Mouse (Mus musculus) CH12.LX (cell line): ENCODE measurements around the gene Lrig1. TPM values are rescaled to one million over a fixed set of nuclear protein-coding genes. Genes with fewer than 3 reads are reported as not detected.

Experiments
- DNase-seq: peaks from one replicate; pipeline ENCODE4 v3.0.0-alpha.2; 2013; ENCODE audit errors: extremely low read depth
- H3K27ac ChIP-seq: 2 replicates; pipeline ENCODE4 v1.5.1; 2012; ENCODE audit warnings: low read depth, mild to moderate bottlenecking, control low read depth, moderate library complexity; ENCODE audit not compliant: insufficient read depth
- H3K27me3 ChIP-seq: replicated peaks from 2 replicates; pipeline ENCODE3; 2012; ENCODE audit warnings: inconsistent platforms
- H3K36me3 ChIP-seq, 2 experiments: replicated peaks in 1 of 2; 2 replicates each; pipeline versions ENCODE3 to v1.6.1; 2012; ENCODE audit warnings: inconsistent platforms in 1 of 2, low read length in 1 of 2, mild to moderate bottlenecking in 1 of 2, mixed read lengths in 1 of 2, moderate library complexity in 1 of 2; ENCODE audit not compliant: control insufficient read depth in 1 of 2, insufficient read depth in 1 of 2
- H3K4me1 ChIP-seq, 2 experiments: 2 replicates each; pipeline ENCODE4 v1.6.1; 2012; ENCODE audit warnings: inconsistent platforms in 1 of 2, moderate library complexity in 1 of 2; ENCODE audit not compliant: insufficient read depth in 2 of 2, control insufficient read depth in 1 of 2
- H3K4me2 ChIP-seq: 2 replicates; pipeline ENCODE4 v1.6.1; 2012; ENCODE audit warnings: low read depth, mild to moderate bottlenecking, control low read depth; ENCODE audit not compliant: poor library complexity, insufficient read depth, severe bottlenecking
- H3K4me3 ChIP-seq, 3 experiments: fragments of 150-350 bp in 1 of 3; sonication (generic) in 1 of 3; replicated peaks in 1 of 3; 2 replicates each; pipeline versions ENCODE3 to v1.5.1; 2011 to 2012; ENCODE audit warnings: low read depth in 2 of 3, low read length in 2 of 3, mild to moderate bottlenecking in 2 of 3, moderate library complexity in 2 of 3, control low read depth in 1 of 3, improper control_type of control experiment in 1 of 3, inconsistent platforms in 1 of 3, mixed read lengths in 1 of 3; ENCODE audit not compliant: poor library complexity in 1 of 3
- H3K79me2 ChIP-seq: replicated peaks from 2 replicates; pipeline ENCODE4 v1.6.1; 2012; ENCODE audit warnings: mild to moderate bottlenecking, moderate library complexity; ENCODE audit not compliant: control insufficient read depth, poor library complexity, insufficient read depth, severe bottlenecking; ENCODE audit errors: extremely low read depth
- H3K9ac ChIP-seq: 2 replicates; pipeline ENCODE4 v1.6.1; 2012; ENCODE audit warnings: low read depth, mild to moderate bottlenecking, control low read depth, moderate library complexity; ENCODE audit not compliant: insufficient read depth
- H3K9me3 ChIP-seq: replicated peaks from 2 replicates; pipeline ENCODE3; 2012; ENCODE audit warnings: low read length, inconsistent platforms, mixed read lengths
- BHLHE40 ChIP-seq: IDR thresholded peaks from 2 replicates; pipeline ENCODE4 v1.6.1; 2011; ENCODE audit warnings: mild to moderate bottlenecking, low read depth, low read length, improper control_type of control experiment
- CHD1 ChIP-seq: IDR thresholded peaks from 2 replicates; pipeline ENCODE4 v1.6.1; 2012; ENCODE audit warnings: low read depth, low read length, improper control_type of control experiment, inconsistent platforms
- E2F4 ChIP-seq: IDR thresholded peaks from 2 replicates; pipeline ENCODE4 v1.6.1; 2011; ENCODE audit warnings: low read depth, low read length, improper control_type of control experiment; ENCODE audit not compliant: insufficient replicate concordance
- ETS1 ChIP-seq: conservative IDR thresholded peaks from 2 replicates; pipeline ENCODE4 v1.6.1; 2012; ENCODE audit warnings: low read depth, mild to moderate bottlenecking, inconsistent platforms, low read length, improper control_type of control experiment, moderate library complexity
- HCFC1 ChIP-seq: IDR thresholded peaks from 2 replicates; pipeline ENCODE4 v1.6.1; 2012; ENCODE audit warnings: low read depth, mild to moderate bottlenecking, inconsistent platforms, low read length, improper control_type of control experiment
- IRF4 ChIP-seq: IDR thresholded peaks from 2 replicates; pipeline ENCODE4 v1.6.1; 2014; ENCODE audit warnings: low read depth, mild to moderate bottlenecking, inconsistent platforms, low read length, improper control_type of control experiment
- JUN ChIP-seq: IDR thresholded peaks from 2 replicates; pipeline ENCODE4 v1.6.1; 2011; ENCODE audit warnings: low read depth, mild to moderate bottlenecking, low read length, improper control_type of control experiment, moderate library complexity; ENCODE audit not compliant: insufficient read depth
- KAT2A ChIP-seq: IDR thresholded peaks from 2 replicates; pipeline ENCODE4 v1.6.1; 2012; ENCODE audit warnings: low read length, improper control_type of control experiment, inconsistent platforms; ENCODE audit not compliant: insufficient replicate concordance
- MAFK ChIP-seq: IDR thresholded peaks from 2 replicates; pipeline ENCODE4 v1.6.1; 2011; ENCODE audit warnings: low read length, improper control_type of control experiment; ENCODE audit not compliant: insufficient replicate concordance
- MAX ChIP-seq: IDR thresholded peaks from 2 replicates; pipeline ENCODE4 v1.6.1; 2011; ENCODE audit warnings: low read length, improper control_type of control experiment
- MAZ ChIP-seq: IDR thresholded peaks from 2 replicates; pipeline ENCODE4 v1.6.1; 2012; ENCODE audit warnings: low read depth, mild to moderate bottlenecking, inconsistent platforms, low read length, improper control_type of control experiment, moderate library complexity
- MEF2A ChIP-seq: IDR thresholded peaks from 2 replicates; pipeline ENCODE4 v1.6.1; 2014; ENCODE audit warnings: low read depth, mild to moderate bottlenecking, inconsistent platforms, low read length, improper control_type of control experiment, borderline replicate concordance
- MYC ChIP-seq: IDR thresholded peaks from 2 replicates; pipeline ENCODE4 v1.6.1; 2011; ENCODE audit warnings: low read depth, mild to moderate bottlenecking, improper control_type of control experiment, low read length
- NRF1 ChIP-seq: IDR thresholded peaks from 2 replicates; pipeline ENCODE4 v1.6.1; 2014; ENCODE audit warnings: low read depth, mild to moderate bottlenecking, inconsistent platforms, low read length, improper control_type of control experiment, moderate library complexity
- PAX5 ChIP-seq: IDR thresholded peaks from 2 replicates; pipeline ENCODE4 v1.6.1; 2012; ENCODE audit warnings: low read length, inconsistent platforms, mixed read lengths
- POLR2A ChIP-seq: IDR thresholded peaks from 2 replicates; pipeline ENCODE4 v1.6.1; 2011; ENCODE audit warnings: low read depth, mild to moderate bottlenecking, improper control_type of control experiment, low read length
- SIN3A ChIP-seq: IDR thresholded peaks from 2 replicates; pipeline ENCODE4 v1.6.1; 2012; ENCODE audit warnings: low read length, improper control_type of control experiment, inconsistent platforms
- SMC3 ChIP-seq: IDR thresholded peaks from 2 replicates; pipeline ENCODE4 v1.6.1; 2011; ENCODE audit warnings: low read depth, low read length, improper control_type of control experiment
- TBP ChIP-seq: conservative IDR thresholded peaks from 2 replicates; pipeline ENCODE4 v1.6.1; 2011; ENCODE audit warnings: low read depth, low read length, improper control_type of control experiment
- TCF12 ChIP-seq: IDR thresholded peaks from 2 replicates; pipeline ENCODE4 v1.6.1; 2014; ENCODE audit warnings: low read depth, mild to moderate bottlenecking, inconsistent platforms, low read length, improper control_type of control experiment
- UBTF ChIP-seq: IDR thresholded peaks from 2 replicates; pipeline ENCODE4 v1.6.1; 2012; ENCODE audit warnings: low read depth, mild to moderate bottlenecking, inconsistent platforms, low read length, improper control_type of control experiment, moderate library complexity
- USF1 ChIP-seq: IDR thresholded peaks from 2 replicates; pipeline ENCODE4 v1.6.1; 2014; ENCODE audit warnings: low read depth, mild to moderate bottlenecking, inconsistent platforms, low read length, improper control_type of control experiment
- ZC3H11A ChIP-seq: IDR thresholded peaks from 2 replicates; pipeline ENCODE4 v1.6.1; 2012; ENCODE audit warnings: low read depth, mild to moderate bottlenecking, inconsistent platforms, low read length, improper control_type of control experiment
- ZKSCAN1 ChIP-seq: IDR thresholded peaks from 2 replicates; pipeline ENCODE4 v1.6.1; 2012; ENCODE audit warnings: low read depth, inconsistent platforms, low read length, improper control_type of control experiment, borderline replicate concordance
- ZMIZ1 ChIP-seq: IDR thresholded peaks from 2 replicates; pipeline ENCODE4 v1.6.1; 2012; ENCODE audit warnings: low read depth, mild to moderate bottlenecking, inconsistent platforms, low read length, improper control_type of control experiment
- ZNF384 ChIP-seq: IDR thresholded peaks from 2 replicates; pipeline ENCODE4 v1.6.1; 2012; ENCODE audit warnings: low read depth, low read length, improper control_type of control experiment, inconsistent platforms
- dilution Hi-C: fragments of 300-500 bp; cut with MboI; formaldehyde crosslinking; loops from 2 replicates; pipeline ENCODE4 v1.14.3; 2020; ENCODE audit warnings: low sequenced_read_pairs; ENCODE audit not compliant: extremely low pct_unique_long_range_greater_than_20kb, extremely low pct_ligation_motif_present
- in situ Hi-C: fragments of 300-500 bp; cut with MboI; formaldehyde crosslinking; loops from 3 replicates; pipeline ENCODE4 v1.14.3; 2019; ENCODE audit warnings: low sequenced_read_pairs, low pct_ligation_motif_present, low pct_unique_long_range_greater_than_20kb, mixed read lengths
- polyA plus RNA-seq: library from polyadenylated mRNA; unstranded; fragments of >175 nt; gene quantifications from 2 replicates; pipeline ENCODE4 v1.2.1, GENCODE M21; 2012; ENCODE audit warnings: low read depth; ENCODE audit not compliant: insufficient read length
- total RNA-seq, 2 experiments: library from RNA; depleted of rRNA; stranded (reverse); fragments of 300-350 nt in 1 of 2; fragments of >200 nt in 1 of 2; gene quantifications; 2 replicates each; pipeline ENCODE4 v1.2.3; 2012 to 2014

Lrig1 gene
- total and polyA plus RNA-seq, 3 experiments, result 0.43 TPM; not detected in 2

DNA sequence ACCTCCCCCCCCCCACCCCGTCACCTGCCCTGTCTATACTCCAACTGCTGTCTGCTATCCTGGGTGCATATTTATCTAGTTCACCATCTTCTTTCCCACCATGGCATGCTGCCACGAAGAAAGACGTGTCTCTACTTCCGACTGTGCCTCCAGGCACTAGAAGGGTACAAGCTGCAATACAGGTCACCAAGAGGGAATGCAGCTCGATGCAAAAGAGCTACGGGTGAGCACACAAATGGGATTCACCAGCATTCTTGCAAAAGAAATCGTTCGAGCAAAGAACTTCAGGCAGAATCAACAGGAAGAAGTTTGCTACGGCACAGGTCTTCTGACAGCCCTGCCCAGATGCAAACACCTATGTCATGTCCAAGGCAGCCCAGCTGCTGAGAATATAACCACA lies 65.2 kb downstream of the Lrig1 start:
- no peak for DNase-seq
- dilution Hi-C loops (no loop called here), in situ Hi-C loops (loop anchor here (10.0 kb wide), 1 partner anchor 350 kb away; no protein-coding TSS in a partner anchor)
- Histone ChIP-seq H3K36me3 (no peaks in the 10 kb centered on the region), H3K4me1 (peaks cover 0 to 8% of the 10 kb centered on the region in 2 experiments; a peak in 2 of 4 replicates), H3K4me2 (no peak overlapping the region), H3K9me3 (no peaks in the 10 kb centered on the region), H3K27ac (no peak overlapping the region), H3K27me3 (peaks cover 2% of the 10 kb centered on the region), H3K4me3 (no peak overlapping the region)
- no peak for TF ChIP-seq TBP
- TF ChIP-seq ZKSCAN1, result no peak
- no peak for TF ChIP-seq MYC
- no peak for TF ChIP-seq USF1
- TF ChIP-seq KAT2A, result no peak
- TF ChIP-seq JUN, result no peak
- no peak for TF ChIP-seq E2F4
- TF ChIP-seq BHLHE40, result no peak
- no peak for TF ChIP-seq POLR2A
- TF ChIP-seq PAX5, result no peak
- TF ChIP-seq UBTF, result no peak
- no peak for TF ChIP-seq ZC3H11A
- no peak for TF ChIP-seq HCFC1
- no peak for TF ChIP-seq ETS1
- no peak for TF ChIP-seq NRF1
- TF ChIP-seq IRF4, result no peak
- TF ChIP-seq ZNF384, result no peak
- no peak for TF ChIP-seq CHD1
- TF ChIP-seq TCF12, result no peak
- TF ChIP-seq, all 38 proteins: peak for 0
- H3K9ac ChIP-seq, result no peak overlapping the region
- H3K79me2 ChIP-seq, result no peaks in the 10 kb centered on the region

DNA sequence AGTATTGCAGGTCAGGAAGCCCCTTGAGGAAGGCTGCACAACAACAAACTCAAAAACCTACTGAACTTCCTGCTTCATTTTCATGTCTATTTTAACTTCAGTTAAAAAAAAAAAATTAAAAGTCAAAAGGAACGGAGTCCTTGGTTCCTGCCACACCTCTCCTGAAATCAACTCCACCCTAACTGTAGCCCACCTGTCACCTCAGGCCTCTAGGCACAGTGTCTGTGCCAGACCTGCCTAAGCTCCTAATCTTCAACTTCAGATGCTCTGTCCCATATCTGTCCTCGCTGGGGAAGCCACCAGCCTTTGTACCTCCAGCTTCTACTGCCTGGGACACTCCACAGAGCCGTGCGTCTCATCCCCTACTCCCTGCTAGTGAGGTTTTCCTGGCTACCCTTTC lies 65.7 kb downstream of the Lrig1 start:
- DNase-seq, result no peak
- H3K79me2 ChIP-seq, result no peaks in the 10 kb centered on the region
- no peaks in the 10 kb centered on the region for H3K36me3 ChIP-seq
- H3K4me1 ChIP-seq, result peaks cover 0 to 8% of the 10 kb centered on the region in 2 experiments; a peak in 2 of 4 replicates
- H3K27ac ChIP-seq, result no peak overlapping the region
- no peak overlapping the region for H3K4me3 ChIP-seq
- H3K9ac ChIP-seq, result no peak overlapping the region
- no peak overlapping the region for H3K4me2 ChIP-seq
- peaks cover 2% of the 10 kb centered on the region for H3K27me3 ChIP-seq
- no peaks in the 10 kb centered on the region for H3K9me3 ChIP-seq
- TF ChIP-seq MEF2A (no peak), KAT2A (no peak), NRF1 (no peak), SIN3A (no peak), MAX (no peak), ETS1 (no peak), SMC3 (no peak), MAZ (no peak), ZMIZ1 (no peak), MAFK (no peak), POLR2A (no peak), E2F4 (no peak), BHLHE40 (no peak), ZKSCAN1 (no peak)
- in situ Hi-C loops (loop anchor here (10.0 kb wide), 1 partner anchor 351 kb away; no protein-coding TSS in a partner anchor), dilution Hi-C loops (no loop called here)
